Mouse (Mus musculus): ENCODE data around the gene Tbc1d10c. TPM values are rescaled to one million over a fixed set of nuclear protein-coding genes. Genes with fewer than 3 reads are reported as not detected.
"Not testable (repeated sequence)": the region's sequence is repeated elsewhere in the genome, so short reads cannot be mapped to it uniquely, and the experiment has no call there.

Tbc1d10c gene
- polyA plus RNA-seq, 1 experiment = 0.98 TPM

- no peak overlapping the region for H3K27ac ChIP-seq (ENCODE audit: control insufficient read depth, insufficient read depth, low read depth, low read length)
- TF ChIP-seq CTCF (IDR thresholded peaks at IDR 0.05; ENCODE audit: control insufficient read depth, insufficient read depth, insufficient replicate concordance, low read depth, low read length) = no peak
- no peak for TF ChIP-seq POLR2A (IDR thresholded peaks at IDR 0.05; ENCODE audit: control insufficient read depth, low read depth, low read length)
- H3K27me3 ChIP-seq (ENCODE audit: control insufficient read depth, insufficient read depth, low read length) = no peaks in the 10 kb centered on the region
- peaks cover 7% of the 10 kb centered on the region for H3K4me1 ChIP-seq (ENCODE audit: control insufficient read depth, insufficient read depth, low read length)
- no peak overlapping the region for H3K4me3 ChIP-seq (ENCODE audit: control insufficient read depth, low read depth, low read length)
- no peaks in the 10 kb centered on the region for H3K36me3 ChIP-seq (ENCODE audit: control insufficient read depth, insufficient read depth, low read length)
These were observed 48.5 kb downstream of the Tbc1d10c start for GRCm38 (mm10) chr19:4142416-4143173.

GRCm38 (mm10) chr19:4140147-4140546, 50.9 kb downstream of the Tbc1d10c start:
- TF ChIP-seq CTCF (IDR thresholded peaks at IDR 0.05; ENCODE audit: control insufficient read depth, insufficient read depth, insufficient replicate concordance, low read depth, low read length) (no peak), POLR2A (IDR thresholded peaks at IDR 0.05; ENCODE audit: control insufficient read depth, low read depth, low read length) (no peak)
- H3K36me3 ChIP-seq (ENCODE audit: control insufficient read depth, insufficient read depth, low read length) = no peaks in the 10 kb centered on the region
- H3K27me3 ChIP-seq (ENCODE audit: control insufficient read depth, insufficient read depth, low read length) = no peaks in the 10 kb centered on the region
- no peak overlapping the region for H3K4me3 ChIP-seq (ENCODE audit: control insufficient read depth, low read depth, low read length)
- no peak overlapping the region for H3K27ac ChIP-seq (ENCODE audit: control insufficient read depth, insufficient read depth, low read depth, low read length)
- H3K4me1 ChIP-seq (ENCODE audit: control insufficient read depth, insufficient read depth, low read length) = no peaks in the 10 kb centered on the region

GRCm38 (mm10) chr19:4139446-4139845, 51.6 kb downstream of the Tbc1d10c start, which contains the start of gene Gpr152:
Gene Gpr152, plus strand, starts transcription at chr19:4139787.
- no peak for TF ChIP-seq POLR2A (IDR thresholded peaks at IDR 0.05; ENCODE audit: control insufficient read depth, low read depth, low read length)
- TF ChIP-seq CTCF (IDR thresholded peaks at IDR 0.05; ENCODE audit: control insufficient read depth, insufficient read depth, insufficient replicate concordance, low read depth, low read length) = no peak

GRCm38 (mm10) chr19:4137913-4138312, 53.2 kb downstream of the Tbc1d10c start:
- TF ChIP-seq POLR2A (IDR thresholded peaks at IDR 0.05; ENCODE audit: control insufficient read depth, low read depth, low read length) (no peak), CTCF (IDR thresholded peaks at IDR 0.05; ENCODE audit: control insufficient read depth, insufficient read depth, insufficient replicate concordance, low read depth, low read length) (no peak)
- H3K27ac ChIP-seq (ENCODE audit: control insufficient read depth, insufficient read depth, low read depth, low read length) = no peak overlapping the region
- H3K36me3 ChIP-seq (ENCODE audit: control insufficient read depth, insufficient read depth, low read length) = no peaks in the 10 kb centered on the region
- no peaks in the 10 kb centered on the region for H3K27me3 ChIP-seq (ENCODE audit: control insufficient read depth, insufficient read depth, low read length)
- H3K4me3 ChIP-seq (ENCODE audit: control insufficient read depth, low read depth, low read length) = no peak overlapping the region
- H3K4me1 ChIP-seq (ENCODE audit: control insufficient read depth, insufficient read depth, low read length) = no peaks in the 10 kb centered on the region

More at GRCm38 (mm10) chr19:4139446-4139845, 51.6 kb downstream of the Tbc1d10c start, which contains the start of gene Gpr152:
- H3K27ac ChIP-seq (ENCODE audit: control insufficient read depth, insufficient read depth, low read depth, low read length) = no peak within 1 kb of the TSS
- no peaks in the 10 kb centered on the region for H3K4me1 ChIP-seq (ENCODE audit: control insufficient read depth, insufficient read depth, low read length)
- H3K27me3 ChIP-seq (ENCODE audit: control insufficient read depth, insufficient read depth, low read length) = no peaks in the 10 kb centered on the region
- no peaks in the 10 kb centered on the region for H3K36me3 ChIP-seq (ENCODE audit: control insufficient read depth, insufficient read depth, low read length)
- H3K4me3 ChIP-seq (ENCODE audit: control insufficient read depth, low read depth, low read length) = no peak within 1 kb of the TSS

GRCm38 (mm10) chr19:4136463-4136862, 54.6 kb downstream of the Tbc1d10c start:
- no peaks in the 10 kb centered on the region for H3K27me3 ChIP-seq (ENCODE audit: control insufficient read depth, insufficient read depth, low read length)
- TF ChIP-seq POLR2A (IDR thresholded peaks at IDR 0.05; ENCODE audit: control insufficient read depth, low read depth, low read length) (no peak), CTCF (IDR thresholded peaks at IDR 0.05; ENCODE audit: control insufficient read depth, insufficient read depth, insufficient replicate concordance, low read depth, low read length) (no peak)
- H3K36me3 ChIP-seq (ENCODE audit: control insufficient read depth, insufficient read depth, low read length) = no peaks in the 10 kb centered on the region
- no peak overlapping the region for H3K4me3 ChIP-seq (ENCODE audit: control insufficient read depth, low read depth, low read length)
- H3K27ac ChIP-seq (ENCODE audit: control insufficient read depth, insufficient read depth, low read depth, low read length) = no peak overlapping the region
- no peaks in the 10 kb centered on the region for H3K4me1 ChIP-seq (ENCODE audit: control insufficient read depth, insufficient read depth, low read length)

GRCm38 (mm10) chr19:4135963-4136345, 55.1 kb downstream of the Tbc1d10c start:
- not testable (repeated sequence) for H3K36me3 ChIP-seq (ENCODE audit: control insufficient read depth, insufficient read depth, low read length); H3K4me1 ChIP-seq (ENCODE audit: control insufficient read depth, insufficient read depth, low read length); H3K27ac ChIP-seq (ENCODE audit: control insufficient read depth, insufficient read depth, low read depth, low read length); H3K27me3 ChIP-seq (ENCODE audit: control insufficient read depth, insufficient read depth, low read length); H3K4me3 ChIP-seq (ENCODE audit: control insufficient read depth, low read depth, low read length)
- peak; percentile 15; the same call in 1 of the 2 replicates for TF ChIP-seq CTCF (IDR thresholded peaks at IDR 0.05; ENCODE audit: control insufficient read depth, insufficient read depth, insufficient replicate concordance, low read depth, low read length)

GRCm38 (mm10) chr19:4135229-4135962, 55.7 kb downstream of the Tbc1d10c start:
- H3K27ac ChIP-seq (ENCODE audit: control insufficient read depth, insufficient read depth, low read depth, low read length); H3K36me3 ChIP-seq (ENCODE audit: control insufficient read depth, insufficient read depth, low read length): not testable (repeated sequence)

More at GRCm38 (mm10) chr19:4135229-4135962, 55.7 kb downstream of the Tbc1d10c start:
- not testable (repeated sequence) for H3K4me3 ChIP-seq (ENCODE audit: control insufficient read depth, low read depth, low read length); H3K27me3 ChIP-seq (ENCODE audit: control insufficient read depth, insufficient read depth, low read length); H3K4me1 ChIP-seq (ENCODE audit: control insufficient read depth, insufficient read depth, low read length)
